Mouse (Mus musculus) right cerebral cortex, postnatal 10 days (tissue): ENCODE results near the gene Ptgs2.

Source experiments
- DNase-seq, 2 experiments: peaks; one replicate each; pipeline ENCODE4 v3.0.0; 2021; ENCODE audit warnings: low spot score in 2 of 2

Ptgs2 gene

GRCm38 (mm10) chr1:150147272-150147671, 47.4 kb downstream of the Ptgs2 start:
- no peak for DNase-seq

DNA sequence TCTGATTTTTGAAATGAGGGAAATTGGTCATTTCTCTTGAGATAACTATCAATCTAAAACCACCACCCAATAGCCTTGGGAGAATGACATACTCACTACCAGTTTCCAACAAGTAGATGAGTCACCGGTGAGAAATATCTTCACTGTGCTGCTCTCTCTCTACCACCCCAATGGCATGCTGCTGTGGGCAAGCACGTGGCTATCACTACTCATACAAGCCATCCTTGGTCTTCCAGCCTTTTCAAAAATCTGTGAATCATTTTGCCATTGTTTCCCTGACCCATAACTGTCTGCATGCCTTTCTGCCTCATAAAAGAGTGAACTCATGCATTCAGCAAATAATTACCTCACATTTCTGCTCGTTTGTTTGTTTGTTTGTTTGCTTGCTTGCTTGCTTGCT, 51.6 kb downstream of the Ptgs2 start:
- no peak for DNase-seq
